In the genomic region with DNA sequence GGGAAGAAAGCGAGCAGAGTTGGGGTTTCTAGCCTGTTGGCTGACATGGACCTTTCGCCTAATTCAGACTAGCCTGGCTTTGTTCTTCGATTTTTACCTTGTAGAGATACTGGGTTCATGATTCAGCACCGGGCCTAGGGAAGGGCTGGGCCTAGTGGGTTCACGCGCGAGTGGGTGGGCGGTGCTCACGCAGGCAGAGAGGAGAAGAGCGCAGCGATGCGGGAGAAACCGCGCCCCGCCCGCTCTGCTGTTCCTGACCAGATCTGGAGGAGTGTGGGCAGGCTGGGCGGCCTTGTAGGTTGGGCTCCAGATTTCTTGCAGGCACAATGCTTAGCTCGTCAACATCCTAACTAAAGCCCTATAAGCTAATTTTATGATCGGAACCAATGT, we compare ENCODE assay signal across 7 mouse cellular contexts. TPM values are rescaled to one million over a fixed set of nuclear protein-coding genes. Genes with fewer than 3 reads are reported as not detected.
DNase-seq lines count a peak whose midpoint lies in the region; ATAC-seq and TF ChIP-seq lines count a peak whose summit lies in the region.

No protein-coding gene starts in this region.

- H3K36me3 ChIP-seq in neural tube, embryonic 12.5 days = no peaks in the 10 kb centered on the region

- H3K9me3 ChIP-seq in neural tube, embryonic 12.5 days = no peaks in the 10 kb centered on the region

- peak; percentile 67 for ATAC-seq in neural tube, embryonic 12.5 days (ENCODE audit: low FRiP score, low read depth)

- no peaks in the 10 kb centered on the region for H3K4me1 ChIP-seq in neural tube, embryonic 12.5 days

- H3K9ac ChIP-seq in neural tube, embryonic 12.5 days = peak overlapping the region; percentile 79

- H3K4me2 ChIP-seq in neural tube, embryonic 12.5 days (replicated peaks) = peak overlapping the region; percentile 64

- DNase-seq in brain, embryonic 14.5 days (ENCODE audit: low read depth) = peak; percentile 86
- DNase-seq in cerebellum, adult 9-10 months = peak; percentile 82
- peak; percentile 76 to 80 for DNase-seq in frontal cortex, postnatal 10 days (ENCODE audit: low spot score in 2 of 2)
- peak; percentile 80 to 89 for DNase-seq in left cerebral cortex, adult 9 months (ENCODE audit: low spot score in 2 of 2)
- DNase-seq in urinary bladder, adult 18-20 months (ENCODE audit: low spot score in 2 of 2) = no peak
- DNase-seq in kidney, adult 8-10 months = no peak

- peak overlapping the region; percentile 83 for H3K27ac ChIP-seq in neural tube, embryonic 12.5 days

- no peak for TF ChIP-seq CTCF in brain, embryonic 14.5 days (IDR thresholded peaks at IDR 0.05; ENCODE audit: borderline replicate concordance, extremely low read depth, insufficient read depth, insufficient read length)

- TF ChIP-seq POLR2A in brain, embryonic 14.5 days (IDR thresholded peaks at IDR 0.05; ENCODE audit: borderline replicate concordance, extremely low read depth, insufficient read depth, insufficient read length, poor library complexity, severe bottlenecking) = no peak

- 28% methylated on average over 19 of the region's 19 CpGs for WGBS in neural tube, embryonic 12.5 days

- H3K4me3 ChIP-seq in neural tube, embryonic 12.5 days = peak overlapping the region; percentile 59

- H3K27me3 ChIP-seq in neural tube, embryonic 12.5 days (replicated peaks) = no peaks in the 10 kb centered on the region

RNA-seq across cellular contexts. Expression of a gene that starts 15.5 kb away (rescaled TPM):
- 20.4 and 25.7 TPM in 2 replicates for polyA plus RNA-seq in brain, embryonic 14.5 days (2012; rRNA removed)
- 41.4 and 44.6 TPM in 2 replicates for polyA plus RNA-seq in neural tube, embryonic 12.5 days (2016; fragmentation: Nextera tagmentation; extraction: Ambion mirVana)

RNA-seq across cellular contexts. Expression of a gene that starts 16.1 kb away (rescaled TPM):
- 47.7 and 75.7 TPM in 2 replicates for polyA plus RNA-seq in brain, embryonic 14.5 days (2012; rRNA removed)
- 73.4 and 80.7 TPM in 2 replicates for polyA plus RNA-seq in neural tube, embryonic 12.5 days (2016; fragmentation: Nextera tagmentation; extraction: Ambion mirVana)

Comparison
In these comparisons a context has a peak if more than half of its experiments do, and no peak if none do; other contexts are left out.
1. DNase-seq: peak in brain, embryonic 14.5 days (single experiment), cerebellum, adult 9-10 months (single experiment), frontal cortex, postnatal 10 days (2 of 2) and left cerebral cortex, adult 9 months (2 of 2); none in urinary bladder, adult 18-20 months (0 of 2) and kidney, adult 8-10 months (0 of 2).